Mouse (Mus musculus) megakaryocyte progenitor cell, adult 5-6 weeks (primary cell): ENCODE data around the gene Tmem9b. TPM values are rescaled to one million over a fixed set of nuclear protein-coding genes. Genes with fewer than 3 reads are reported as not detected.

Source experiments
- ATAC-seq: replicated peaks from 2 replicates; pipeline ENCODE4 v1.8.0; 2016; ENCODE audit warnings: mild to moderate bottlenecking, moderate TSS enrichment, inconsistent platforms; ENCODE audit not compliant: poor library complexity
- total RNA-seq, 2 experiments: library from RNA; stranded (forward) in 1 of 2; stranded (reverse) in 1 of 2; fragments of 157-497, 149-512 nt in 1 of 2; fragments of 200-1000 nt in 1 of 2; gene quantifications; 2 replicates each; pipeline versions ENCODE4 v1.2.3 to v1.2.4; 2015 to 2017

Tmem9b gene
- total RNA-seq, 2 experiments from 2014 or later = 26.2 to 40.5 TPM

DNA sequence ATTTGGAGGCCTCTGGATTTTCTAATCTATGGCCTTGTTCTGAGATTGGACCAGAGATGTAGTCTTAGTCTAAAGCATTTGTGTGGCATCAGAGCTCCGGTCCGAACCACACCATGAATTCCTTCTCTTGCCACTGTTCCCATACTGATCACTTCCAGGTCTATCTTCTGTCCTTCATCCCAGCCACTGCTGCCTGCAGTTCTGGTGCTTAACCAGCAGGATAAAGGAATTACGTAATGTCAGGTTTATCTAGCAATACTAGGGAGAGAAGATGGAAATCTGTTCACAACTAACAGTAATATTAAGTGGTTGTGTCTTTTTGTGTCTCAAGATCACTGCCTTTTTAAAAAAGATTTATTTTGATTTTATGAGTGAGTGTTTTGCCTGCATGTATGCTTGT, 62.6 kb downstream of the Tmem9b start:
- 0 out of 2 replicates have a peak, but pooled peaks have one; percentile 29 for ATAC-seq

DNA sequence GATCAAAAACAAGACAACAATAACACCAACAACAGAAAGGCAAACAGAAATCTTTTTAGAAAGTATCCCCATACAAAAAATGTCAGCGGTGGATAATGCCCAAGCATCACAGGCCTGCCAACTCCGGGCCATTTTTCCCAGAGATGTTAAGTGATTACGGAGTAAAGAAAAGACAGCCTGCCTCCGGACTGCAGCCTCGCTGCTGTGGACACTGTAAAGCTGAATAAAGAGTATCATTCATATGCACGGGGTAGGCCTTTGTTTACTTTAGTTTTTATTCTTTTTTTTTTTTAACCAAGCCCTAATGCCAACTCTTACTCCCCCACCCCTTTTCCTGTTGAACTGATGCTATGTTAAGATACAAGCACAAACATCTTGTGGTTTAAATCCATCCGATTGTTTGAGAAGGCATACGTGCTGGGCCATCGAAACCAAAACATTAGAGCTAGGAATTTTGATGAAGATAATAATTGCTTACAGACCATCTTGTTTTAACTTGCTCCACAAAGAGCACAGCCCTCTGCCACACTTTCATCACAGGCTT, 66.0 kb downstream of the Tmem9b start:
- ATAC-seq = no peak

Other genes with a start within 250 kb of the Tmem9b start
- 0.15 and 0.22 TPM in 2 replicates for gene Trim66, start 244.7 kb downstream of the Tmem9b start, total RNA-seq (2015)
- 0.03 TPM in 1 of 2 replicates, not detected in the other for gene Trim66, start 244.7 kb downstream of the Tmem9b start, total RNA-seq (2017)
- 616 and 680 TPM in 2 replicates for gene Rpl27a, start 233.7 kb downstream of the Tmem9b start, total RNA-seq (2015)
- 869 and 1,010 TPM in 2 replicates for gene Rpl27a, start 233.7 kb downstream of the Tmem9b start, total RNA-seq (2017)
- gene St5, start 49.3 kb downstream of the Tmem9b start, total RNA-seq (2015) = 1.6 and 4.0 TPM in 2 replicates
- gene St5, start 49.3 kb downstream of the Tmem9b start, total RNA-seq (2017) = 2.0 and 2.9 TPM in 2 replicates
- gene Akip1, start 49.2 kb downstream of the Tmem9b start, total RNA-seq (2015) = 55.0 and 58.3 TPM in 2 replicates
- 31.7 and 32.2 TPM in 2 replicates for gene Akip1, start 49.2 kb downstream of the Tmem9b start, total RNA-seq (2017)
- not detected in 2 replicates for gene BC051019, start 29.0 kb downstream of the Tmem9b start, total RNA-seq (2015)
- not detected in 2 replicates for gene BC051019, start 29.0 kb downstream of the Tmem9b start, total RNA-seq (2017)
- not detected in 2 replicates for gene Ascl3, start 21.1 kb downstream of the Tmem9b start, total RNA-seq (2015)
- not detected in 2 replicates for gene Ascl3, start 21.1 kb downstream of the Tmem9b start, total RNA-seq (2017)
- not detected in 2 replicates for gene Nrip3, start 29.1 kb upstream of the Tmem9b start, total RNA-seq (2015)
- 0.04 TPM in 1 of 2 replicates, not detected in the other for gene Nrip3, start 29.1 kb upstream of the Tmem9b start, total RNA-seq (2017)
- gene Scube2, start 112.8 kb upstream of the Tmem9b start, total RNA-seq (2015) = not detected in 2 replicates
- gene Scube2, start 112.8 kb upstream of the Tmem9b start, total RNA-seq (2017) = 0.07 TPM in 1 of 2 replicates, not detected in the other
- 96.7 and 103 TPM in 2 replicates for gene Dennd5a, start 207.6 kb upstream of the Tmem9b start, total RNA-seq (2015)
- gene Dennd5a, start 207.6 kb upstream of the Tmem9b start, total RNA-seq (2017) = 54.9 and 57.8 TPM in 2 replicates
- gene Tmem41b, start 234.1 kb upstream of the Tmem9b start, total RNA-seq (2015) = 31.5 and 32.8 TPM in 2 replicates
- 33.3 and 34.5 TPM in 2 replicates for gene Tmem41b, start 234.1 kb upstream of the Tmem9b start, total RNA-seq (2017)